Mouse (Mus musculus): ENCODE measurements at regions not wholly inside any gene's neighbourhood (a gene's known extent, or its start where the extent isn't known, plus 50 kb on each side); places are given as distances from the start of the nearest gene placed in this dataset.
"Not testable (repeated sequence)": the region's sequence is repeated elsewhere in the genome, so short reads cannot be mapped to it uniquely, and the experiment has no call there.

- no peak for ATAC-seq (replicated peaks in 1 of 2; ENCODE audit: insufficient read depth in 1 of 2, low FRiP score in 2 of 2, low TSS enrichment in 1 of 2, low read depth in 1 of 2, poor library complexity in 2 of 2, severe bottlenecking in 2 of 2)
Measured at GRCm38 (mm10) chr1:184259853-184260252, 225.8 kb upstream of the 1700056E22Rik start.

- no peak for ATAC-seq (replicated peaks in 1 of 2; ENCODE audit: insufficient read depth in 1 of 2, low FRiP score in 2 of 2, low TSS enrichment in 1 of 2, low read depth in 1 of 2, poor library complexity in 2 of 2, severe bottlenecking in 2 of 2)
Measured at GRCm38 (mm10) chr1:184257356-184257755, 223.3 kb upstream of the 1700056E22Rik start.

DNA sequence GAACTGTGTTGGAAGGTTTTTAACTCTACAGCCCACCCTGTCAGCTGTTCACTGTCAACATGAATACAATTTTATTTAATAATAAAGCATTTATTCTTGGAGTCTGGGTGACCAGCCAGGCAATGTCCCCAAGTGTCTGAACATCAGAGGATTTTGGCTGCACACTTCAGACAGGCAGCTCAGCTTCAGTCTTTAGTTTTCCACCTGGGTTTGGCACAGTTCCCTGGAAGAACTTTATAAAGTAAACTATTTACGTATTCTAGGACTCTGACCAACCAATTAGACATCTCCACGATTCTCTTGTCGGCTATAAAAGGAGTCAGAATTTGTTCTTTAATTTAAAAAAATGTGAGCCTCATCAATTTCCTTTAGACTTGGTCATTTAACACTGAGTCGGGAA, 220.8 kb upstream of the 1700056E22Rik start:
- ATAC-seq (replicated peaks in 1 of 2; ENCODE audit: insufficient read depth in 1 of 2, low FRiP score in 2 of 2, low TSS enrichment in 1 of 2, low read depth in 1 of 2, poor library complexity in 2 of 2, severe bottlenecking in 2 of 2): no peak

- no peak for ATAC-seq (replicated peaks in 1 of 2; ENCODE audit: insufficient read depth in 1 of 2, low FRiP score in 2 of 2, low TSS enrichment in 1 of 2, low read depth in 1 of 2, poor library complexity in 2 of 2, severe bottlenecking in 2 of 2)
Measured at GRCm38 (mm10) chr1:184244730-184245488, 210.8 kb upstream of the 1700056E22Rik start.

GRCm38 (mm10) chr1:184244296-184244695, 210.2 kb upstream of the 1700056E22Rik start:
- no peak for ATAC-seq (replicated peaks in 1 of 2; ENCODE audit: insufficient read depth in 1 of 2, low FRiP score in 2 of 2, low TSS enrichment in 1 of 2, low read depth in 1 of 2, poor library complexity in 2 of 2, severe bottlenecking in 2 of 2)

GRCm38 (mm10) chr1:184241846-184242245, 207.7 kb upstream of the 1700056E22Rik start:
- no peak for ATAC-seq (replicated peaks in 1 of 2; ENCODE audit: insufficient read depth in 1 of 2, low FRiP score in 2 of 2, low TSS enrichment in 1 of 2, low read depth in 1 of 2, poor library complexity in 2 of 2, severe bottlenecking in 2 of 2)

- peak; percentile 68 to 69 for ATAC-seq (replicated peaks in 1 of 2; ENCODE audit: insufficient read depth in 1 of 2, low FRiP score in 2 of 2, low TSS enrichment in 1 of 2, low read depth in 1 of 2, poor library complexity in 2 of 2, severe bottlenecking in 2 of 2)
Measured at GRCm38 (mm10) chr1:184235131-184235983, 201.3 kb upstream of the 1700056E22Rik start.

DNA sequence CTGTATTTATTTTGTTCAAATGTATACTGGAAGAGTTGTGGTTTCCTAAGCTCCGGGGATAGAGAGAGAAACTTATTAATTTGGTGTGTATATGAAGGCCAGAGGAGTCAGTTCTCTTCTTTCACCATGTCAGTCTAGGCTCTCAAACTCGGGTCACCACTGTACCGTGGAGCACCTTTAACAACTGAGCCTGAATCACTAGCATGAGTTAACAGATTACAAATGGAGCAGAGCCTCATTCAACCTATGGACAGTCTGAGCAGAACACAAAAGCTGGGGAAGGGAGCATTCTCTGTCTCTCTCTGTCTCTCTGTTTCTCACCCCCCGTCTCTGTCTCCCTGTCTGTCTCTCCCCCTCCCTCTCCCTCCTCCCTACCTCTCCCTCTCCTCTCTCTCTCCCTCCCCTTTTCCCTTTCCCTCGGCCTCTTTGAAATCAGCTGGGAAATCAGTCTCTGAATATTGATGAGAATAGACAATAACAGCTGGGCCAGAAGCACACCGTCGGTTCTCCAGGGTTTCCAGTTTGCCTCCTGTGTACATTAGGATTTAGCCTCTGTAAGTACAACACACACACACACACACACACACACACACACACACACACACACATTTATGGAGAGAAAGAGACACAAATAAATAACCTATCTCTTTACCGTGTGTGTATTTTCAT, 200.4 kb upstream of the 1700056E22Rik start:
- no peak for ATAC-seq (replicated peaks in 1 of 2; ENCODE audit: insufficient read depth in 1 of 2, low FRiP score in 2 of 2, low TSS enrichment in 1 of 2, low read depth in 1 of 2, poor library complexity in 2 of 2, severe bottlenecking in 2 of 2)

DNA sequence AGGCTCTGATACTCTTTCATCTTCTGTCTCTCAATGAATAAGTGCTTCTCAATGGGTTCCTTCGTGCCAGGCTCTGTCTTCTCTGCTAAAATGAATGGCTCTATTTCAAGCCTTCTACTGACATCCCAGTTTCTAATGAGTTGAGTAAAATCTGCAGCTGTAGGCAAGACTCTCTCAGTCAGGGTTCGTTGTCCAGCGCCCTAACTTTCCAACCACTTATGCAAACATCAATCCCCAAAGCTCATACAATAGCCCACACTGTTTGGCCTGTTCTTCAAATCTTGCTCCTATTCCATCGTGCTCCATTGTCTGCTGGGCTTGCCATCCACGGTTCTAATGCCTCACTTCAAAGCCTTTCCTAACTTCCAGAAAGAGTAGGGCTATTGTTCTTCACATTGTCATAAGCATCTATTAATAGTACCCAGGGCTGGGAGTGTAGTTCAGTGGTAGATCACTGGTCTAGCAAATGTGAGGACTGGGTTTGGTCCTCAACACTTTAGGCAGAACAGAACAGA, 199.7 kb upstream of the 1700056E22Rik start:
- ATAC-seq (replicated peaks in 1 of 2; ENCODE audit: insufficient read depth in 1 of 2, low FRiP score in 2 of 2, low TSS enrichment in 1 of 2, low read depth in 1 of 2, poor library complexity in 2 of 2, severe bottlenecking in 2 of 2): no peak

DNA sequence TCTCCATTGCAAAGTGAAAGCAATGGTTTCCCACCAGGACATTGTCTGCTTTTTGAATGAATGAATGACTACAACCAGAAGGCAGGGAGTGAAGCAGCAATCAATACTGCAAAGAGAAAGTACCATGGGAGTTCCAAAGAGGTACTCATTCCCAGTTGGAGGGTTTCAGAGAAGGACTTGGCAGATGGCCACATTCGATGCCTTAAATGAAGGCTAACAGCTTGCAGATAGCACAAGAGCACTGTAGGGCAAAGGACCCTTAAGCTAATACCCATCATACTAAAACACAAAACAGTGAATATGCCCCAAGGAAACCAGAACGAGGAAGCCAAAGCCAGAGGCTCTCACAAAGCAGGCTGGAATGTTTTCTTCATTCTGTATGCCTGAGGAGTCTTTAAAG, 188.2 kb upstream of the 1700056E22Rik start:
- ATAC-seq (replicated peaks in 1 of 2; ENCODE audit: insufficient read depth in 1 of 2, low FRiP score in 2 of 2, low TSS enrichment in 1 of 2, low read depth in 1 of 2, poor library complexity in 2 of 2, severe bottlenecking in 2 of 2): no peak

GRCm38 (mm10) chr1:184221792-184222191, 187.7 kb upstream of the 1700056E22Rik start:
- no peak for ATAC-seq (replicated peaks in 1 of 2; ENCODE audit: insufficient read depth in 1 of 2, low FRiP score in 2 of 2, low TSS enrichment in 1 of 2, low read depth in 1 of 2, poor library complexity in 2 of 2, severe bottlenecking in 2 of 2)

GRCm38 (mm10) chr1:184197272-184197671, 163.2 kb upstream of the 1700056E22Rik start:
- ATAC-seq (replicated peaks in 1 of 2; ENCODE audit: insufficient read depth in 1 of 2, low FRiP score in 2 of 2, low TSS enrichment in 1 of 2, low read depth in 1 of 2, poor library complexity in 2 of 2, severe bottlenecking in 2 of 2): no peak

GRCm38 (mm10) chr1:184191325-184191724, 157.2 kb upstream of the 1700056E22Rik start:
- no peak for ATAC-seq (replicated peaks in 1 of 2; ENCODE audit: insufficient read depth in 1 of 2, low FRiP score in 2 of 2, low TSS enrichment in 1 of 2, low read depth in 1 of 2, poor library complexity in 2 of 2, severe bottlenecking in 2 of 2)

DNA sequence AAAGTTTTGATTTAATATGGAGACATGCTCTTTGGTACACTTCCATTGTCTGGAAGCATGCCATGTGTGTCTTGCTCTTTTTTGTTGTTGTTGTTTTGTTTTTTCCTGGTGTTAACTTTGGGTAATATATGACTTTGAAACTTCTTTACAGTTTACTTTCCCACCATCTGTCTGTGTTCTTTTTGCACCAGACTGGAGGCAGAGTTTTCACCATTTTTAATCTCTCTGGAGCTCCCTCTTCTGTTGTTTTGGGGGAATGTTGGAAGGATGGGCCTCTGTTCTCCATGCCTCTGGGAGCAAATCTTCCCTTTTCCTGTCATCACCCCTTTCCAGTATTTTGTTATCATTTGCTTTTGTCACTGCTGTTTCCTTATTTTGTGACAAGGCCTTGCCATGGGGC, 153.5 kb upstream of the 1700056E22Rik start:
- no peak for ATAC-seq (replicated peaks in 1 of 2; ENCODE audit: insufficient read depth in 1 of 2, low FRiP score in 2 of 2, low TSS enrichment in 1 of 2, low read depth in 1 of 2, poor library complexity in 2 of 2, severe bottlenecking in 2 of 2)

GRCm38 (mm10) chr1:184182163-184182562, 148.1 kb upstream of the 1700056E22Rik start:
- ATAC-seq (replicated peaks in 1 of 2; ENCODE audit: insufficient read depth in 1 of 2, low FRiP score in 2 of 2, low TSS enrichment in 1 of 2, low read depth in 1 of 2, poor library complexity in 2 of 2, severe bottlenecking in 2 of 2): no peak

DNA sequence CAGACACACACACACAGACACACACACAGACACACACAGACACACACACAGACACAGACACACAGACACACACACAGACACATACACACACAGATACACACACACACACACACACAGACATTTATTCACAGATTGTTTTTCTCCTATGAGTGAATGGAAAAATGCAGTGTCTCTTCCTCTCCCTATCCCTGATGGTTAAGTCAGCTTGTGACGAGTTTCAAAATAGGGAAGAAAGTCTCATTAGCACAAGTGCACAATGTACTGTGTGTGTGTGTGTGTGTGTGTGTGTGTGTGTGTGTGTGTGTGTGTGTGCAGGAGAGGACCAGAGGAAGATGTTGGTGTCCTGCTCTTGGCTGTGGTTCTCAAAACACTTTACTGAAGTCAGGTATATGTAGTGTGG, 140.3 kb upstream of the 1700056E22Rik start:
- not testable (repeated sequence) for ATAC-seq (replicated peaks in 1 of 2; ENCODE audit: insufficient read depth in 1 of 2, low FRiP score in 2 of 2, low TSS enrichment in 1 of 2, low read depth in 1 of 2, poor library complexity in 2 of 2, severe bottlenecking in 2 of 2)

GRCm38 (mm10) chr1:184173739-184174138, 139.6 kb upstream of the 1700056E22Rik start:
- peak; percentile 59 to 68; a peak in 3 of 4 replicates for ATAC-seq (replicated peaks in 1 of 2; ENCODE audit: insufficient read depth in 1 of 2, low FRiP score in 2 of 2, low TSS enrichment in 1 of 2, low read depth in 1 of 2, poor library complexity in 2 of 2, severe bottlenecking in 2 of 2)

DNA sequence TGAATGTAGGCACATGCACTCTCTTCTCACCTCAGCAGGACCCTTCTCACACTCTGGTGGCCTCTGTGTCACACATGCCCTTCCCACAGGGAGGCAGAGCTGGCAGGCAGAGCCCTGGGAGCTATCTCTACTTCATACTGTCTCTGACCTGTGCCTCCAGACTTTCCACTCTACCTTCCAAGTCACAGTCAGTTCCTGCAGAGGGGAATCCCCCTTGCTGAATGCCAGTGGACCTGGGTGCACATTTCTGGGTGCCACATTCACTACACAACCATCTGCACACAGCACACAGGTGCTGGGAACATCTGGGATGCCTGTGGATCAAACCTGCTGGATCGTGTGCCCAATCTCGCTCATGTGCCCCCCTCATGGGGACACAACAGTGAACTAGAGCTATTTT, 138.9 kb upstream of the 1700056E22Rik start:
- ATAC-seq (replicated peaks in 1 of 2; ENCODE audit: insufficient read depth in 1 of 2, low FRiP score in 2 of 2, low TSS enrichment in 1 of 2, low read depth in 1 of 2, poor library complexity in 2 of 2, severe bottlenecking in 2 of 2): no peak
